Mouse (Mus musculus) cerebellum, adult 9-10 months (tissue): Measurements from ENCODE around the gene Eif4b.

Source experiments
- DNase-seq: peaks from one replicate; pipeline ENCODE4 v3.0.0; 2022

The Eif4b gene

GRCm38 (mm10) chr15:102103371-102103946 is 29.9 kb downstream of the Eif4b start:
- no peak for DNase-seq

GRCm38 (mm10) chr15:102103947-102104555 is 30.5 kb downstream of the Eif4b start:
- DNase-seq, result peak; percentile 20

- DNase-seq, result peak; percentile 27
These were observed 31.8 kb downstream of the Eif4b start for GRCm38 (mm10) chr15:102105360-102105759.

GRCm38 (mm10) chr15:102105764-102106730 is 32.5 kb downstream of the Eif4b start:
- peak; percentile 46 for DNase-seq

GRCm38 (mm10) chr15:102106754-102107456 is 33.3 kb downstream of the Eif4b start:
- peak; percentile 48 for DNase-seq

- DNase-seq, result peak; percentile 85
These were observed 34.4 kb downstream of the Eif4b start for GRCm38 (mm10) chr15:102107689-102108573.

GRCm38 (mm10) chr15:102108651-102109525 is 35.3 kb downstream of the Eif4b start:
- peak; percentile 90 for DNase-seq

GRCm38 (mm10) chr15:102110271-102110670 is 36.7 kb downstream of the Eif4b start:
- DNase-seq, result peak; percentile 33

- DNase-seq, result no peak
These were observed 37.3 kb downstream of the Eif4b start for GRCm38 (mm10) chr15:102110701-102111494.

GRCm38 (mm10) chr15:102111495-102111829 is 37.9 kb downstream of the Eif4b start:
- DNase-seq, result peak; percentile 44

GRCm38 (mm10) chr15:102112181-102112580 is 38.6 kb downstream of the Eif4b start:
- no peak for DNase-seq

GRCm38 (mm10) chr15:102112827-102113226 is 39.3 kb downstream of the Eif4b start:
- DNase-seq, result no peak

- DNase-seq, result no peak
These were observed 40.1 kb downstream of the Eif4b start for GRCm38 (mm10) chr15:102113674-102114073.

GRCm38 (mm10) chr15:102114651-102115260 is 41.2 kb downstream of the Eif4b start:
- DNase-seq, result no peak

GRCm38 (mm10) chr15:102115731-102116231 is 42.2 kb downstream of the Eif4b start:
- DNase-seq, result peak; percentile 64

- DNase-seq, result peak; percentile 45
These were observed 43.3 kb downstream of the Eif4b start for GRCm38 (mm10) chr15:102116753-102117415.

- DNase-seq, result peak; percentile 44
These were observed 44.2 kb downstream of the Eif4b start for GRCm38 (mm10) chr15:102117461-102118443.

- no peak for DNase-seq
These were observed 45.0 kb downstream of the Eif4b start for GRCm38 (mm10) chr15:102118591-102118990.
